Mouse (Mus musculus) right cerebral cortex, postnatal 36 days (tissue): ENCODE data around the gene Mdga2.
A peak's percentile ranks its signal among the peaks of the same experiment; 100 is the strongest.

Experiments
- DNase-seq, 2 experiments: peaks; one replicate each; pipeline ENCODE4 v3.0.0; 2022; ENCODE audit warnings: low spot score in 2 of 2, mixed read lengths in 1 of 2

The Mdga2 gene

DNA sequence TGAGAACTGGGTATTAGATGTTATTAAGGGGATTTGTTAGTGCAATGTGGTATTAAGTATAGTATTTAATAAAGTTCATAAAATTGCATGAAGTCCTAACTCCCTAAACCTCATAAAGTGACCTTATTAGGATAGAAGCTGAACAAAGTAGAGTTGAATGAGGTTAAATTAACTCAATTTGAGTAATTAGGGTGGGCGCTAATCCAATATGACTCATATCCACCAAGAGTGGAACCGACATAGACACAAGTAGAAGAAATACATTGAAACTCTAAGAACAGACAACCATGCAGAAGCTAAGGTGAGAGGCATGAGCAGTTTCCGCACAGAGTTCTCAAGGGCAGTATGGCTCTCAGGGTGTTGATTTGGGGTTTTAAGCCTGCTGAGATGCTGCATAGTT, 165.7 kb downstream of the Mdga2 start:
- no peak for DNase-seq

- DNase-seq, result peak in 1 of 2 experiments; percentile 9
Observed at GRCm38 (mm10) chr12:67045099-67045750, 177.1 kb downstream of the Mdga2 start.

DNA sequence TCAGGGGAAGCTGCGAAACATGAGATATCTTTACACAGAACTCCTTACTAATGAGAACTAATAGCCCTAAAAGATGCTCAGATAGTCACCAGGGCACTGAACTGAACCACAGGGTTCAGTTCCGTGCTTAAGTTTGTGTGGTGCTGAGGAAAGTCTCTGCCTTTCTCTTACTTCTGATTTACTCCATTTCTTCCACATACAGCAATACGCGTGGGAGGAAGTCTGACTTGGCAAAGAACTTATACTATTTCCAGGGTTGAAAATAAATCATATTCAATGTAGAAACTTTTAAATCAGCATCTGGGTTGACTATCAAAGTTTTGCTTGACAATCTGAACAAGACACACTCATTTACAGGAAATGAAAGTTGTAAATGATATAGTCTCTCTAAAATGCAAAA, 180.5 kb downstream of the Mdga2 start:
- no peak for DNase-seq

GRCm38 (mm10) chr12:67035509-67036261, 186.7 kb downstream of the Mdga2 start:
- DNase-seq, result no peak

GRCm38 (mm10) chr12:67017192-67017591, 205.2 kb downstream of the Mdga2 start:
- peak in 1 of 2 experiments; percentile 29 for DNase-seq

GRCm38 (mm10) chr12:67011368-67011767, 211.0 kb downstream of the Mdga2 start:
- peak; percentile 24 to 52 for DNase-seq

- DNase-seq, result no peak
Observed at GRCm38 (mm10) chr12:67010318-67010717, 212.0 kb downstream of the Mdga2 start.

GRCm38 (mm10) chr12:67009191-67009590, 213.2 kb downstream of the Mdga2 start:
- DNase-seq, result peak in 1 of 2 experiments; percentile 12

GRCm38 (mm10) chr12:66954129-66954528, 268.2 kb downstream of the Mdga2 start:
- DNase-seq, result no peak

DNA sequence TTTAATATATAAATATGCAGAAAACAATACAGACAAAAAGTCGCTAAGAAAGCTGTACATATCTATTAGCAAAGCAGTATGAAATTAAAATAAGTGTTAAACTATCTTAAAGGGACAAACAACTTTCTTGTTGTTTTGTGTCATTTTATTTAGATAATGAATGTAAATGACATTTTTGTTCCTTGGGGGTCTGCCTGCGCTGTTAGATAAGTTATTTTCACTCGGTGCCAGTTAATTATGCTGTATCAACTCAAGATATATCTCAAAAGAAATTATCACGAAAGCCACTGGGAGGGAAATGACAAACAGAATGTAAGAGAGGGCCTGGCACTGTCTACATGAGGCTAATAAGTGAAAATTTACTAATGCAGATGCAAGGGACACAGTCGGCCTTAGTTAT, 306.6 kb downstream of the Mdga2 start:
- no peak for DNase-seq

- DNase-seq, result no peak
Observed at GRCm38 (mm10) chr12:66899366-66899765, 323.0 kb downstream of the Mdga2 start.

DNA sequence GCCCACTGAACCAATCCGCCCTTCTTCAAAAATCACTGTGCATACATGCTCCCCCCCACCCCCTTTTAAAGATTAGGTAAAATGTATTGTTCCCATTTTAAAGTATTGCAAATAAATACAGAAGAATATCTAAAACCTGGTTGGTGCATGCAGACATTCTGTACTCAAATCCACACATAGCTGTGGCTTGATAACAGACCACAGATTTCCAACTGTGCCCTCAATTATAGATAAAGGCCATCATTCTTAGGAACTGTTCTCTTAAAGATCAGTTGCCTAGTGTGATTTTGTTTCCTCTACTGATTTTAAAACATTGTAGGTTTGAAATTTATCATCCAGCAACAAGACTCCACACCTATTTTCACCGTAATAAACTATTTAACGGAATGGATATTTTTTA, 325.6 kb downstream of the Mdga2 start:
- DNase-seq, result no peak

- no peak for DNase-seq
Observed at GRCm38 (mm10) chr12:66890296-66890695, 332.1 kb downstream of the Mdga2 start.

DNA sequence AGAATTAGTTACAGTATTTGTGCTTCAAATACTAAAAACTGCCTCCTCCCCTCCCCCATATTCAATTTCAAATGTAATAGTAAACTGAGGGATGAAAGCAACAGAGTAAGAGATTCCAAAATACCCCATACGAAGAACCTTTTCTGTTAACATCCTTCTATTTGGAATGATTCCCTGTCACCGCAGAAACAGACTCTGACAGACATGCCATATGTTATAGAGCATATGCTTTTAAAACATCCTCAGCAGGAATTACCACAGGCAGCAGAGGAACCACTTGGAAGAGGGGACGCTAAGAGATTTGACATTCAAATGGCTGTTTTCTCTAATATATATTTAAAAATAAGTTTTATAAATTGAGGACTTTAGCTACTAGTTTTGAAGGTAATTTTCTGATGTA, 333.1 kb downstream of the Mdga2 start:
- DNase-seq, result no peak

DNA sequence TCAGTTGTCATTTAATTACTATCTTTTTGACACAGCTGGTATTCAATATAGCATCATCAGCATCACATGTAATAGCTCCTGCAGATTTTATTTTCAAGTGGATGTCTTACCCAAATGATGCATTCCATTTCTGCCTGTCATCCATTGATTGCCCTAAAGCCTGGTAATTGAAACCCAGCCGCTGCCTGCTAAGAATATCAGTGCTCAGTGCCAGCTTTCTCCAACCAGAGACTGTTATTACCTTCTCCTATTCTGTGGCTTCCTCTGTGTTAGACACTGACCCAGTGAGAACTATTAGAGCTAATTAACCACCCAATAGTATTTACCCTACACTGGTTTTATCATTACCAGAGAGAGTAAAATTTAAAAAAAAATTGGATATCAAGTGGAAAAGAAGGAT, 333.7 kb downstream of the Mdga2 start:
- DNase-seq, result no peak

GRCm38 (mm10) chr12:66866199-66866598, 356.1 kb downstream of the Mdga2 start:
- DNase-seq, result no peak

DNA sequence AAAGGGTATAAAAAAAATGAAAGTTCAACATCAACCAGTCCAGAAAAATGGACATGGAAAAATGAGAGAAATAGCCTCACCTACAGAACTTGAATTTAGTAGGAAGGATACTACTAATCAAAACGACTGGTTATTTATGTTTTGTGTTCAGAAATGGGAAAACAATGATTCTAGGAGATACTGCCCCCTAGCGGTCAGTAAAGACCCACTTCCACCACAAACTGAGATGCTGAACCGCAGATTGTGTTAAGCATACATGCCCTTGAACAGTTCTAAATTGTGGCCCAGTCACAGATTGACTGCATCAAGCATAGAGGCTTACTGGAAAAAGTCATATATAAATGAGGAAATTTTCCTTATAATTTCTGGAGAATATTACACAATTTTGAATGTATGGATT, 369.2 kb downstream of the Mdga2 start:
- DNase-seq, result no peak

DNA sequence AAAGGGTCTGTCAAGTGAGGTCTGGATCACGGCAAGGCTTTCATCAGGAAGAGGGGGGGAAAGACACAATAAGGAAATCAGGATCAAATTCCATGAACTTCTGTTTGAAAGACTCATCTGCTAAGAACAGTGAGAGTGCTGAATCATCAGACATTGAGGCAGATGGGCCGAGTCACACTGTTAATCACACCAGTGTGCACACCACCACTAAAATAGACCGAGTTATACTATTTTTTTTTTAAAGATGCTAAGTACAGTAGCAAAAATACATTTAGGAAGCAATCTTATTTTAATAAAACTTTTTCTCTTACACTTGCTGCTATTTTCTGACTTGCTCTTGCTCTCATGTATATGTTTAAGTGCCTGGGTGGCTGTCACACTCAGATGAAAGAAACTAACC, 382.0 kb downstream of the Mdga2 start:
- no peak for DNase-seq

- DNase-seq, result no peak
Observed at GRCm38 (mm10) chr12:66755653-66756052, 466.7 kb downstream of the Mdga2 start.

- DNase-seq, result no peak
Observed at GRCm38 (mm10) chr12:66734536-66734935, 487.8 kb downstream of the Mdga2 start.

- no peak for DNase-seq
Observed at GRCm38 (mm10) chr12:66724474-66724873, 497.9 kb downstream of the Mdga2 start.

DNA sequence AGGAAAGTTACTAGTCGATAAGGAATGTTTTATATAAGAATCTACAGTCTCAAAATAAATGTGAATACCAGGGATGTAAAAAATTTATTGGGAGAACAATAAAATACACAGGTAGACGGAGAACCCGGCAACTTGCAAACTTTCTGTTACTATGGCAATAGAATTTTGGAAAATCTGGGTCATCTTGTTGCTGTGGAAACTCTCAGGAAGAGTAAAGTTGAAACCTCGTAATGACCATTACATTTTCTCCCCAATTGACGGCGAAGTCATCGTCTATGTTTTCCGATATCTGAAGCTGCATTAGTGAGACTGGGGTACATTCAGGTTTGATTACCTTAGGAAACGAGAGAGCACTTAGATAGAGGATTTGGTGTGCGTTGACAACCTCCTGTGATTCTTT, 514.0 kb downstream of the Mdga2 start:
- DNase-seq, result no peak

DNA sequence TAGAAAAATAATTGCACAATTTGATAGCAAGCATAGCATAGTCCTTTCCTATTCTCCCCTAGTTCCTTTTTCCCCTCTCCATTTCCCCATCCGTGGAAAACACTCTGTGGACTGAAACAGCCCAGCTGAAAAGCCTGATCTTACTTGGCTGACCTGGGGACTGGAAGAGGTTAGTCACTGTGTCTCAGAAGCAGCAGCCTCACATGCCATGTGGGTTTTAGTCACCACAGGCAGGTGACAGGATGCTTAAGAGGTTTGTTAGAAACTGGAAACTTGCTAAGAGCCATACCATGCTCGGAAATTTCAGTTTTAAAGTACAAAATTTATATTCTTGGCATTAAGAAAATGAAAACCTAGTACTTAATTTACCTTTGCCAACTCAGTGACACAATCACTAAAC, 514.9 kb downstream of the Mdga2 start:
- DNase-seq, result no peak
